Mouse (Mus musculus) G1E (cell line): Measurements from ENCODE around the gene Gm20517. TPM values are rescaled to one million over a fixed set of nuclear protein-coding genes. Genes with fewer than 3 reads are reported as not detected.
"Not testable (repeated sequence)": the region's sequence is repeated elsewhere in the genome, so short reads cannot be mapped to it uniquely, and the experiment has no call there.

Experiments used
- ATAC-seq: 2 replicates; pipeline ENCODE4 v1.8.0; 2016; ENCODE audit warnings: mild to moderate bottlenecking; ENCODE audit not compliant: insufficient number of reproducible peaks, poor library complexity, low FRiP score, severe bottlenecking; ENCODE audit errors: extremely low read depth
- DNase-seq: peaks from one replicate; pipeline ENCODE4 v3.0.0; 2012; ENCODE audit warnings: low spot score
- H3K27me3 ChIP-seq: 2 replicates; pipeline ENCODE4 v1.6.1; 2012; ENCODE audit warnings: mild to moderate bottlenecking, low read length, inconsistent platforms; ENCODE audit not compliant: insufficient read depth
- H3K36me3 ChIP-seq: replicated peaks from 2 replicates; pipeline ENCODE3; 2012; ENCODE audit warnings: mild to moderate bottlenecking, inconsistent platforms
- H3K4me1 ChIP-seq: 2 replicates; pipeline ENCODE4 v1.6.1; 2012; ENCODE audit warnings: low read depth, low read length, inconsistent platforms, mixed read lengths; ENCODE audit not compliant: insufficient read depth
- H3K4me3 ChIP-seq: 2 replicates; pipeline ENCODE4 v1.5.1; 2012; ENCODE audit warnings: low read depth, mild to moderate bottlenecking, inconsistent platforms, low read length, moderate library complexity, mixed read lengths
- H3K9me3 ChIP-seq: replicated peaks from 2 replicates; pipeline ENCODE4 v1.6.1; 2012; ENCODE audit warnings: inconsistent platforms
- CTCF ChIP-seq: IDR thresholded peaks from 2 replicates; pipeline ENCODE4 v1.5.1; 2012; ENCODE audit warnings: low read depth, low read length, inconsistent platforms, mixed read lengths
- GATA1 ChIP-seq: IDR thresholded peaks from 2 replicates; pipeline ENCODE4 v1.6.1; 2012; ENCODE audit warnings: borderline replicate concordance, low read length, inconsistent platforms, mixed read lengths
- GATA2 ChIP-seq: IDR thresholded peaks from 2 replicates; pipeline ENCODE4 v1.6.1; 2012; ENCODE audit warnings: low read depth, low read length, inconsistent platforms, borderline replicate concordance
- POLR2AphosphoS5 ChIP-seq: IDR thresholded peaks from 2 replicates; pipeline ENCODE4 v1.6.1; 2012; ENCODE audit warnings: low read depth, low read length, inconsistent platforms; ENCODE audit not compliant: insufficient replicate concordance
- TAL1 ChIP-seq: conservative IDR thresholded peaks from 2 replicates; pipeline ENCODE4 v1.6.1; 2012; ENCODE audit warnings: low read depth, low read length, inconsistent platforms, mixed read lengths
- polyA plus RNA-seq: library from polyadenylated mRNA; stranded (reverse); fragments of >175 nt; gene quantifications from 2 replicates; pipeline ENCODE4 v1.2.3, GENCODE M21; 2012
- total RNA-seq, 2 experiments: library from RNA; stranded (forward) in 1 of 2; stranded (reverse) in 1 of 2; fragments of 200-1000 nt in 1 of 2; fragments of >200 nt in 1 of 2; fragmentation: Nextera tagmentation in 1 of 2; gene quantifications; 2 replicates each; pipeline ENCODE4 v1.2.3; 2014 to 2017

The Gm20517 gene
- total and polyA plus RNA-seq, 3 experiments = 0.05 to 9.6 (median 2.0) TPM

- Histone ChIP-seq H3K4me1 (peaks cover 32% of the 10 kb centered on the region), H3K9me3 (no peaks in the 10 kb centered on the region), H3K36me3 (peaks cover 92% of the 10 kb centered on the region), H3K4me3 (no peak overlapping the region), H3K27me3 (no peaks in the 10 kb centered on the region)
- no peak for DNase-seq
- no peak for TF ChIP-seq TAL1
- no peak for TF ChIP-seq GATA1
- no peak for TF ChIP-seq POLR2AphosphoS5
- no peak for ATAC-seq
Measured at GRCm38 (mm10) chr17:47622912-47623554, 11.6 kb downstream of the Gm20517 start.

GRCm38 (mm10) chr17:47624572-47624971, 13.2 kb downstream of the Gm20517 start:
- Histone ChIP-seq H3K4me1 (peaks cover 27% of the 10 kb centered on the region), H3K36me3 (peaks cover 80% of the 10 kb centered on the region)
- not testable (repeated sequence) for H3K27me3 ChIP-seq, H3K9me3 ChIP-seq, ATAC-seq, H3K4me3 ChIP-seq, DNase-seq

- no peak overlapping the region for H3K4me3 ChIP-seq
- no peak for DNase-seq
- H3K36me3 ChIP-seq = peaks cover 74% of the 10 kb centered on the region
- no peak for ATAC-seq
- TF ChIP-seq TAL1 = no peak
- no peak for TF ChIP-seq CTCF
- TF ChIP-seq POLR2AphosphoS5 = no peak
- no peak for TF ChIP-seq GATA1
- H3K4me1 ChIP-seq = peaks cover 29% of the 10 kb centered on the region
- no peaks in the 10 kb centered on the region for H3K9me3 ChIP-seq
- no peaks in the 10 kb centered on the region for H3K27me3 ChIP-seq
Measured at GRCm38 (mm10) chr17:47625088-47625487, 13.7 kb downstream of the Gm20517 start.

GRCm38 (mm10) chr17:47626031-47626430, 14.6 kb downstream of the Gm20517 start:
- Histone ChIP-seq H3K4me3 (no peak overlapping the region), H3K4me1 (peaks cover 38% of the 10 kb centered on the region), H3K36me3 (peaks cover 66% of the 10 kb centered on the region), H3K9me3 (no peaks in the 10 kb centered on the region), H3K27me3 (no peaks in the 10 kb centered on the region)
- DNase-seq (no peak), ATAC-seq (no peak)
- TF ChIP-seq GATA1 = no peak
- TF ChIP-seq CTCF = no peak
- no peak for TF ChIP-seq GATA2
- no peak for TF ChIP-seq TAL1
- no peak for TF ChIP-seq POLR2AphosphoS5

- ATAC-seq (no peak), DNase-seq (no peak)
- no peaks in the 10 kb centered on the region for H3K9me3 ChIP-seq
- H3K4me3 ChIP-seq = peak overlapping the region; percentile 76; the same call in 1 of the 2 replicates
- H3K4me1 ChIP-seq = peaks cover 45% of the 10 kb centered on the region
- H3K27me3 ChIP-seq = no peaks in the 10 kb centered on the region
- TF ChIP-seq GATA2 (no peak), CTCF (no peak), GATA1 (no peak), POLR2AphosphoS5 (no peak), TAL1 (no peak)
- H3K36me3 ChIP-seq = peaks cover 56% of the 10 kb centered on the region
Measured at GRCm38 (mm10) chr17:47627791-47628190, 16.4 kb downstream of the Gm20517 start.

GRCm38 (mm10) chr17:47628851-47629676, 17.7 kb downstream of the Gm20517 start:
- Histone ChIP-seq H3K27me3 (no peaks in the 10 kb centered on the region), H3K4me3 (peak overlapping the region; percentile 76), H3K9me3 (no peaks in the 10 kb centered on the region), H3K36me3 (peaks cover 49% of the 10 kb centered on the region), H3K4me1 (peaks cover 51% of the 10 kb centered on the region)
- ATAC-seq (peak; percentile 80), DNase-seq (peak; percentile 88)
- TF ChIP-seq GATA1 = no peak
- TF ChIP-seq CTCF = no peak
- TF ChIP-seq GATA2 = no peak
- no peak for TF ChIP-seq TAL1
- no peak for TF ChIP-seq POLR2AphosphoS5
